8 mouse cellular contexts compared by ENCODE assay signal in the genomic region with DNA sequence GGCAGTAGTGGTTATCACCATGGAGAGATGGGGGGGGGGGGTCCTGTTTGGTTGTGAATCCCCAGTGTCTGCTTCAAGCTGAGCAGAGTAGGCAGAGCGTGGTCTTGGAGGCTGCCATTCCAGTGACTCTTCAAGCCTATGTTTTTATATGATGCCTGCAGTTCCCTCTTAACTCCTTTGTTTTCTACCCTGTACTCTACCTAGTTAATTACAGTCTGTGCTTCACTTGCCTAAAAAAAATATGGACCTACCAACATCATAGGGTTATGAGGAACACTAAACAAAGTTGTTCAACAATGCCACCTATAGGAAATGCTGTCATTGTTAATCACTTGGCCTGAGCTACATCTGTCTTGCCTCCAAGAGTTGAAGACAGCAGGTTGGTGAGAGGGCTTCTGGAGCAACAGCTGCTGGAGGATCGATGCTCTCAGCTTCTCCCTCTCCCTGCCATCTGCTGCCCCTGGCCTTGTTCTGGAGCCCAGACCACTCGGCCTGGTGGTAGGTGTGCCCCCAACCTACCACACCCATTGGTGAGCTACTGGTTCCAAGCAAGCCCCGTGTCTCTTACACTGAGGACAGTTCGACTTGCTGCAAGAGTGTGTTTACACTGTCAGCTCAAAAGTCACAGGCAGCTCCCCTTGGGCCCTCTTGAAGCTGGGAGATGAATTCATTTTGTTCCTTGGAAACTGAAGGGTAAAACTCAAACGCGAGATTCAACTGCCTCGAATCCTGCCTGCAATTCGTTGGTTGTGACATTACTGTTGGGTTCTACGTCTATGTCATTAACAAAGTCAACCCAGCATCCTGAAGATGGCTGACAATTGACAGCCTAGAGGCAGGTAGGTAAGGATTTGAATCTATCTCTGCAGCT. TPM values are rescaled to one million over a fixed set of nuclear protein-coding genes. Genes with fewer than 3 reads are reported as not detected.
DNase-seq lines count a peak whose midpoint lies in the region; ATAC-seq lines count a peak whose summit lies in the region.

No protein-coding gene starts in this region.

- DNase-seq in heart, adult 11 months = peak; percentile 88
- no peak for DNase-seq in heart, adult 9 months (ENCODE audit: low spot score in 2 of 2)
- DNase-seq in NIH3T3 (ENCODE audit: low read depth) = peak; percentile 19
- DNase-seq in hindbrain, embryonic 14.5 days (ENCODE audit: low spot score) = no peak
- no peak for DNase-seq in adrenal gland, postnatal 10 days
- no peak for DNase-seq in gastrocnemius, postnatal 25 days

- H3K27me3 ChIP-seq in hindbrain, embryonic 14.5 days (ENCODE audit: control insufficient read depth, insufficient read depth, low read length) = no peaks in the 10 kb centered on the region
- no peaks in the 10 kb centered on the region for H3K27me3 ChIP-seq in midbrain, embryonic 15.5 days (replicated peaks)

- no peak for ATAC-seq in hindbrain, embryonic 14.5 days (ENCODE audit: low FRiP score)
- ATAC-seq in midbrain, embryonic 15.5 days (replicated peaks) = no peak
- no peak for ATAC-seq in activated CD4-positive, CD25-positive, alpha-beta regulatory T cell, adult 4 months

- WGBS in hindbrain, embryonic 14.5 days = 59% methylated on average over 10 of the region's 10 CpGs
- 70% methylated on average over 10 of the region's 10 CpGs for WGBS in midbrain, embryonic 15.5 days

- peak overlapping the region; percentile 84; the same call in 1 of the 2 replicates for H3K9ac ChIP-seq in hindbrain, embryonic 14.5 days
- peak overlapping the region; percentile 25; the same call in 1 of the 2 replicates for H3K9ac ChIP-seq in midbrain, embryonic 15.5 days

- no peak overlapping the region for H3K4me3 ChIP-seq in hindbrain, embryonic 14.5 days (replicated peaks; ENCODE audit: low read length)
- no peak overlapping the region for H3K4me3 ChIP-seq in midbrain, embryonic 15.5 days

- no peak overlapping the region for H3K27ac ChIP-seq in hindbrain, embryonic 14.5 days
- peak overlapping the region; percentile 41 for H3K27ac ChIP-seq in midbrain, embryonic 15.5 days

- H3K4me2 ChIP-seq in hindbrain, embryonic 14.5 days (replicated peaks) = no peak overlapping the region; the same call in 1 of the 2 replicates
- 0 out of 2 replicates have a peak overlapping the region, but pooled peaks have one; percentile 87 for H3K4me2 ChIP-seq in midbrain, embryonic 15.5 days

- no peaks in the 10 kb centered on the region for H3K9me3 ChIP-seq in hindbrain, embryonic 14.5 days (ENCODE audit: control insufficient read depth, low read length)
- H3K9me3 ChIP-seq in midbrain, embryonic 15.5 days = no peaks in the 10 kb centered on the region

- peaks cover 27% of the 10 kb centered on the region for H3K4me1 ChIP-seq in hindbrain, embryonic 14.5 days (replicated peaks; ENCODE audit: control insufficient read depth, insufficient read depth, low read length)
- H3K4me1 ChIP-seq in midbrain, embryonic 15.5 days = peaks cover 43% of the 10 kb centered on the region

- peaks cover 58% of the 10 kb centered on the region for H3K36me3 ChIP-seq in hindbrain, embryonic 14.5 days (replicated peaks; ENCODE audit: control insufficient read depth, insufficient read depth)
- peaks cover 26% of the 10 kb centered on the region for H3K36me3 ChIP-seq in midbrain, embryonic 15.5 days (replicated peaks)

RNA-seq across cellular contexts. Expression of a gene that starts 32.2 kb away (rescaled TPM):
- polyA plus RNA-seq in hindbrain, embryonic 14.5 days (2014; fragmentation: Nextera tagmentation; extraction: Ambion mirVana) = 22.6 and 28.2 TPM in 2 replicates
- 35.8 and 38.8 TPM in 2 replicates for polyA plus RNA-seq in midbrain, embryonic 15.5 days (2015; fragmentation: Nextera tagmentation; extraction: Ambion mirVana)
- total RNA-seq in adrenal gland, postnatal 10 days (2021) = 1 to 10 TPM; 5.0 to 5.6 TPM
- total RNA-seq in gastrocnemius, postnatal 25 days (2021) = 1 to 10 TPM in 1 of 2 experiments, under 1 TPM in 1; 0.97 to 1.5 TPM
- polyA plus RNA-seq in activated CD4-positive, CD25-positive, alpha-beta regulatory T cell, adult 4 months (2017; shearing (Covaris generic)) = 10 to 100 TPM; 76.8 to 79.0 TPM

RNA-seq across cellular contexts. Expression of a gene that starts 41.8 kb away (rescaled TPM):
- 10.5 and 12.6 TPM in 2 replicates for polyA plus RNA-seq in hindbrain, embryonic 14.5 days (2014; fragmentation: Nextera tagmentation; extraction: Ambion mirVana)
- polyA plus RNA-seq in midbrain, embryonic 15.5 days (2015; fragmentation: Nextera tagmentation; extraction: Ambion mirVana) = 12.1 and 12.4 TPM in 2 replicates
- 10 to 100 TPM; 28.1 to 29.6 TPM for total RNA-seq in adrenal gland, postnatal 10 days (2021)
- 1 to 10 TPM; 4.0 to 4.7 TPM for total RNA-seq in gastrocnemius, postnatal 25 days (2021)
- polyA plus RNA-seq in activated CD4-positive, CD25-positive, alpha-beta regulatory T cell, adult 4 months (2017; shearing (Covaris generic)) = 1 to 10 TPM; 1.0 to 1.7 TPM

RNA-seq across cellular contexts. Expression of a gene that starts 41.9 kb away (rescaled TPM):
- polyA plus RNA-seq in hindbrain, embryonic 14.5 days (2014; fragmentation: Nextera tagmentation; extraction: Ambion mirVana) = 21.0 and 33.4 TPM in 2 replicates
- polyA plus RNA-seq in midbrain, embryonic 15.5 days (2015; fragmentation: Nextera tagmentation; extraction: Ambion mirVana) = 21.6 and 23.3 TPM in 2 replicates
- 10 to 100 TPM; 23.2 to 28.2 TPM for total RNA-seq in adrenal gland, postnatal 10 days (2021)
- 1 to 10 TPM; 2.8 to 4.2 TPM for total RNA-seq in gastrocnemius, postnatal 25 days (2021)
- 10 to 100 TPM; 32.9 to 42.3 TPM for polyA plus RNA-seq in activated CD4-positive, CD25-positive, alpha-beta regulatory T cell, adult 4 months (2017; shearing (Covaris generic))

RNA-seq across cellular contexts. Expression of a gene that starts 55.6 kb away (rescaled TPM):
- 4,396 and 4,426 TPM in 2 replicates for polyA plus RNA-seq in hindbrain, embryonic 14.5 days (2014; fragmentation: Nextera tagmentation; extraction: Ambion mirVana)
- polyA plus RNA-seq in midbrain, embryonic 15.5 days (2015; fragmentation: Nextera tagmentation; extraction: Ambion mirVana) = 4,689 and 4,874 TPM in 2 replicates
- total RNA-seq in adrenal gland, postnatal 10 days (2021) = 1,000 to 10,000 TPM; 1,093 to 1,186 TPM
- 100 to 1,000 TPM; 692 to 747 TPM for total RNA-seq in gastrocnemius, postnatal 25 days (2021)
- 1,000 to 10,000 TPM; 5,033 to 6,460 TPM for polyA plus RNA-seq in activated CD4-positive, CD25-positive, alpha-beta regulatory T cell, adult 4 months (2017; shearing (Covaris generic))

Comparison
In these comparisons a context has a peak if more than half of its experiments do, and no peak if none do; other contexts are left out.
1. DNase-seq: peak in heart, adult 11 months (single experiment) and NIH3T3 (single experiment); none in heart, adult 9 months (0 of 2), hindbrain, embryonic 14.5 days (single experiment), adrenal gland, postnatal 10 days (single experiment) and gastrocnemius, postnatal 25 days (single experiment).